Mouse (Mus musculus): ENCODE data around the gene Nme8.

Gene Nme8

DNA sequence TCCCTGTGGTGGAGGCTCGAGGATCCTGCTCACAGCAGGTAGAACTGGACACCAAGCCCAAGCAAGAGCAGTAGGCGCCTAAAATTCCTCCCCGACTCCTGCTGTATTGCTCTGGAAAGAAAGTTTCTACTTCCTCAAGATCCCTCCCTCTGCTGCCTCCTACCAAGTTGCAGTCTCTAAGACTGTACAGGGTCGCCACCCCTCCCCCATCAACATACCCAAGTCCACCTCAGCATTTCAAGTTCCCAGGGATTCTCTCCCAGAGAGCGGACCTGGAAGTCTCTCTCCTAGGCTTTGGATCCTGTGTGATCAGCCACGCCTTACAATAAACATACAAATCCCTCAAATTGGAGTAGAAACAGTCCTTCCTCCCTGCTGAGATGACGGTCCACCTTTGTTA, at the start of gene Nme8:
Nme8 (minus strand) TSS at position 5 of the 400 bp plus-strand sequence.
- no peak for DNase-seq (ENCODE audit: low spot score in 2 of 2)

DNA sequence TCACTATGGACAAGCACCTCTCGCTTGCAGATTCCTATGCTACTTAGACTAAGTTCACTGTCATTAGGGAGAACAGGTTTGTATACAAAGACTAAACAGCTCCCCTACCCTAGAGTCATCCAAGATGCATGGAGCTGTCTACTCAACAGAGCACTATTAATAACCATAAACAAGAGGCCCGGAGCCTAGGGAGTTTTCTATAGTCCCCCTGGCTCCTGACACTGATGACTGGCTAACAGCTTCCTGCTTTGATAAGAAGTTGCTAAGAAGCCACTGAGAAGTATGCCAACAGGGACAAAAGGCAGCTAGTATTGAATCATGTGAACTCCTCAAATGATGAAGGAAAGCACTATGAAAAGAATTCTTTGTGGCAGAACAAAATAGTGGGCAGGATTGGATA, 48.1 kb upstream of the Nme8 start:
- peak in 1 of 2 experiments; percentile 45 for DNase-seq (ENCODE audit: low spot score in 2 of 2)

DNA sequence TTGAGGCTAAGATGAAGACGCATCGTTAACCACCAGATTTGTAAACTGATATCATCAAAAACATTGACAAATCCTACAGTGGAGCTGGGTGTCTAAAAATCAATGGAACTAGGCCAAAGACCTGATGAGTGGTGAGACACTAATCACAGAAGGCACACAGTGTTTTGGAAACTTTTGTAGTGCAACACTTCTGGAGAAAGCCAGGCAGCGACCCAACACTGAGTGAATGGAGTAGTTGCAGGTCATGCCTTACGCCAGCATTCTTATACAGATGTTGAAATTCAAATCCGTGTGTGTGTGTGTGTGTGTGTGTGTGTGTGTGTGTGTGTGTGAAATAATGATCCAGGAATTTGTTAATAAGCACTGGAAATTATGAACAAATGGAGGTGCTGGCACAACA, 46.9 kb upstream of the Nme8 start:
- peak; percentile 23 to 31 for DNase-seq (ENCODE audit: low spot score in 2 of 2)

DNA sequence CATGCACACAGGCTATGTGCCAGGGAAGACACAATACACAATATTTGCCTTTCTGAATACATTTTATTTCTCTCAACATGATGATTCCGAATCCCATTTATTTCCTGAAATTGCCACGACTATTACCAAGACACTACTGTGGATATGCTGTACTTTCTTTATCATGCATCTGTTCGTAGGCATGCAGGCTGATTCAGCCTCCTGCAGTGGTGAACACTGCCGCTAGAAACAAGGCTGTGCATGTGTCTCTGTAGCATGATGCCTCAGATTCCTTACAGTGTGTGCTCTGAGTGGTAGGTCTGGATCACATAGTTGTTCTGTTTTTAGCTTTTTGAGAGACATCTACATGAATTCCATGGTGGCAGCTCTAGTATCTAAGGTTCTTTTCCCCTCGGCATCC, 37.0 kb upstream of the Nme8 start:
- no peak for DNase-seq (ENCODE audit: low spot score in 2 of 2)

DNA sequence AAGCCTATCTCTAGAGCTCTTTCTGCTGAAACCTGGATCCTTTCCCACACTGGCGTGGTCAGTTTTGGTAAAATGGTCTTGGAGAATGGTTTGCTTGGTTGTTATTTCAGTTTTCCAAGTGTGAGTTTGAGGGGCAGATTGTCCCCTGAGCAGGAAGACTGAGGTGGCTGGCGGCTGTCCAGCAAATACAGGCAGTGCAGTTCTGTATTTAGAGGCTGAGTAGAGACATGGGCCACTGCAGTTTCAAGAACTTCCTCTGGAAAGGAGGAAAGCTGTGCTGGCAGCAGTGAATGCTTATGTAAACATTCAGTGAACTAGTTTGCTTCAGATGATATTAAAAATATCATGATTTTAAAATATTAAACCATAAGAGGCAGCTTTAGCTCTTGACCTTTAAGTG, 33.2 kb upstream of the Nme8 start:
- peak in 1 of 2 experiments; percentile 19 for DNase-seq (ENCODE audit: low spot score in 2 of 2)

DNA sequence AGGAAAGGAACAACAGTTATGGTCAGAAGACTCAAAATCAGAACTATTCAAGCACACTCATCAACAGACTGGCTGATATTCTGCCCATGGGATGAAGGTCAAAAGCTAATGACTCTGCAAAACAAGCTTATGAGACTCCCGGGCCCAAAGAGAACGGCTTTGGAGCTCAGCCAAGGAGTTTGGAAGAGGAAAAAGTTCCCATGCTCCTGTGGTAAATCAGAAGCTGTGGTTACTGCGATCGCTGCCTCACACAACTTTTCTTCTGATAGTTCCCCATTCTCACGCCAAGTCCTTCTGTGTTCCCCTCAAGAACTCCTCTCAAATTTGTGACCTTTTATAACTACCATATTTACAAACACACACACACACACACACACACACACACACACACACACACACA, 21.4 kb upstream of the Nme8 start:
- DNase-seq (ENCODE audit: low spot score in 2 of 2) = peak; percentile 18 to 26

DNA sequence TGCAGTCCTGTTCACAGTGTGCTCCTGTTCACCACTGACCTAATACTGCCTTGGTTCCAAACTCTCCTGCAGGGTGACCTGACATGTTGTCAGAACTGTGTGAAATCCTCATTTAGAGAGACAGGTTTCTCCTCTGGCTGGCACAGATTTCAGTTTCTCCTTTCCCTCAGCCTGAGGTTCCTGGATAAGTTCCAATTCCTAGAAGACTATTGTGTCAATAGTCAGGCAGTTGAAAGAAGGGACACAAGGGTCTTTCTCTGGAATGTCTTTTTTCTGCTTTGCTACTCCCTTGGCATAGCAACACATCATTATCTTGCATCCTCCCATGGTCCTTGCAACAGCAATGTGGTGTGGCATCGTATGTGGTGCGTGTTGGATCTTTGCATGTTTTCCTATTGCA, 19.6 kb upstream of the Nme8 start:
- DNase-seq (ENCODE audit: low spot score in 2 of 2) = no peak

DNA sequence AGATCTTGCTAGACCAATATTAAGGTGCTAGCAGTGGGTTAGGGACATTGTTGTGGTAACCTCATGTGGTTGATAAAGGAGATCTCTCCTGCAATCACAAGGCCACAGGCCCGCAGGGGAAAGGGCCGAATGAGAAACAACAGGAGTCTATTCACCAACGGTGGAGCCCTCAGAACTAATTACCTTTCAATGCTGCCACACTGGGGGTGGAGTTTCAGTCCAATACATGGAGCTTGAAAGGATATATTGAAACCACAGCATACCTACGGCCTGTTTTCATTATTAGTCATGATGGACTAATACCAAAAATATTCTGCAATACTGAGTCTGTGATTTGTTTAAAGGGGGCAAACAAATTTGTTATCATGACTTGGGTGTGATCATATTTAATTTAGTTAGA, 6.2 kb upstream of the Nme8 start:
- no peak for DNase-seq (ENCODE audit: low spot score in 2 of 2)

DNA sequence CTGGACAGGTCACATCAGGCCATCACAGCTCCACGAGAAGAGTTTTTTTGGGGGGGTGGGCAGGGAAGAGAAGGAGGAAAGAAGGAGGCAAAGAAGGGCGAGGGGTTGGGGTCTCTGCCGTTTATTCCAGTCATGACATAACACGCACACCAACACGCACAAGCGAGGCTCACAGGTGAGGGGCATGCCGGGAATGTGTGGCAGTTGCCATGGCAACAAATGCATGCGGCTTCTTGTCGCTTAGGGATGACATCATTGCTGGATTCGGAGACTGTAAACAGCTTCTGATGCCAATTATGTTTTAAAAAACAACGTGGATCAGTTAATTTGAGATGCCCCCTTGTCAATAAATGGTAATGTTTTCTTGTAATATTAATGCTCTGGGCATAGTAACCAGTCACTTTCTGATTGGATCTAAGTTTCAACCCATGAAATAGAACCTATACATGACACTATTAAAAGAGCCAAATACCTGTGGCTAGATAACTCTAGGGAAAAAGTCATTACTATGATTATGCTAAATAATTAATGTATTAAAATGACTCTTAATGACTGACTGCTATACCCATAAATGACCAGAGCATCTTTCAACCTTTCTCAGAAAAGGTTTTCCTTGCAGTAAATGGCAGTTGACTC, 4.0 kb upstream of the Nme8 start:
- no peak for DNase-seq (ENCODE audit: low spot score in 2 of 2)

DNA sequence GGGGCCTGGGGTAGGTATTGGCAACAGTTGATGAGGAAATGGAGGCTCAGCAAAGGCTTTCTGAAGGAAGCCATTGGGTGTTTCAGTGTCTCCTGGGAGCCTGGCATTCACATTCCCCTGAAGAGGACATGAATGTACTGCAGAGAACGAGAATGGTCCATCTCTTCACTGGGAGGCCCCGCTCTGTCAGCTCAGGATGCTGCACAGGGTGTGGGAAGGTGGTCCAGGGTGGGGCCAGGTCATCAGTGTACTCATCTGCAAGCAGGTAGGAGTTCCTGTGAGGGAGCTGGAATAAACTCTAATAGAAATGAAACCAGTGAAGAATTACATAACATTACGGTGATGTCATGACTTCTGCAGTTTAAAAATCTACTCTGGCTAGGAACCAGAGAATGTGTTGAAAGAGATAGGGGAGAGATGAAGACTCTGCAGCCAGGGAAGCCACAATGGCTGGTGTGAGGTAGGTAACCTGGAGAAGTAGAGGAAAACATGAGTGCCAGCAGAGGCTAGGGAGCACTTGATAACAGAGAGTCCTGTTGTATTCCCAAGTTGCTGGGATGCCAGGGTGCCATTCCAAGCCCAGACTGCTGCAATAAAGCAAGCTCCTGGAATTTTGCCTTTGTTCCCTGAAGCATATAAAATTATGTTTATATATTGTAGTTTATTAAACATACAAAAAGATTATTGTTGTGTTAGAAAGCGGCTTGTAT, 3.3 kb upstream of the Nme8 start:
- peak; percentile 7 to 19 for DNase-seq (ENCODE audit: low spot score in 2 of 2)

DNA sequence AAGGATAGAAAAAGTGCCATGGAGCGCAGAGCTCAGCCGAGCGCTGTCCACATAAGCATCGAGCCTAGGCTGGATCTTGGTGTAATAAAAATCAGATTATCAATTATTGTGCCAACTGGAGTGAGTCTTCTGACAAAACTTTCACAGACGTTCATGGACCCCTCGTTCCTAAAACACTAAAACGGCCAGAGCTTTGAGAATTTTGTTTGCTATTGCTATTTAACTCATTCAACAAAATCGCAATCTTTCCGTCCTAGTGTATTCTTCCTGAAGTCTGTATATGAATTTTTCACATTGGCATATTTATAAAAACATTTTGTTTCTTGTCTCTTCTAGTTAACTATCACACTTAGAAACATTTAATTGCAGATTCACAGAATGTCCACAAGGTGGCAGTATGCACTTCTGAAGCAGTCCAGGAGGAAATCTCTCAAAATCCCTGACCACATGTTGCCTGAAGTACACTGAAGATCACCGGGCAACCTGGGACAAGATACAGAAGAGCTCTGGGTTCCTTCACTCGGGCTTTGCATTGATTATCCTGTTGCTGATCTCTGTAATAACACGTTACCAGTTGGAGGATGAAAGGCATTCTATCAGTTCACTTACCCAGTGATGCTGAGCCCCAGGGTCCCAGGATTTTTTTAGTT, 1.1 kb upstream of the Nme8 start:
- DNase-seq (ENCODE audit: low spot score in 2 of 2) = peak in 1 of 2 experiments; percentile 8

DNA sequence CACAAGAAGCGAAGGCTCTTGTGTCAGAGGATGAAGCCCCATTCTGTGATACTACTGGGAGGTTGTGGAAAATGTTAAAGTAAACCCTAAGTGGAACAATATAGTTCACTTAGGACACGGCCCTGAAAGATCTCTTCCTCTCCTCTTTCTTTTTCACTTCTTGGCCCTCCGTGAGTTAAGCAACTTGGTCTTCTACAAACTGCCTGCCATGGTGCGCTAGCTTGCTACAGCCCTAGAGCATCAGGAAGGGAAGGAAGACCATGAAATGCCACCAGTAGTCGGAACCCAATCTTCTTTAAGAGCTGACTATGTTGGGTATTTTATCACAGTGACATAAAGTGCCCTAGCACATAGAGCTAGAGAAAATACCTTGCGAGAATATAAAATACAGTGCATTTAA, 7.2 kb downstream of the Nme8 start:
- no peak for DNase-seq (ENCODE audit: low spot score in 2 of 2)

DNA sequence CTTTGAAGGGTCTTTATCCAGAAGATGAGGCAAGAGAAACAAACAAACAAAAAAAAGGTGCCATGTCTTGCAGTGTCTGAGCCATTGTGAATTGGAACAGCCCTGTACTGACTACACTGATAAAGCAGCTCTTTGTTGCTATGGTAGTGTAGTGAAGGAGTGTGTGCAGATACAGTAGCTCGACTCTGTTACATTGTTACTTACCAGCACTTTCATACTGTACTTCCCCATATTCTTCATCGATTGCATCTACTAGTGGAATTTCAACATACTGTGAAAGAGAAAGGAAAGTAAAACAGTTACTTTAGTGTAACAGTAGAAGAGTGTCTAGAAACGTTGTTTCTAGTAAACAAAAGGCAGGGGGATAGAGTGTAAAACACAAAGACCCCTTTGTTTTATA, 7.6 kb downstream of the Nme8 start:
- no peak for DNase-seq (ENCODE audit: low spot score in 2 of 2)

DNA sequence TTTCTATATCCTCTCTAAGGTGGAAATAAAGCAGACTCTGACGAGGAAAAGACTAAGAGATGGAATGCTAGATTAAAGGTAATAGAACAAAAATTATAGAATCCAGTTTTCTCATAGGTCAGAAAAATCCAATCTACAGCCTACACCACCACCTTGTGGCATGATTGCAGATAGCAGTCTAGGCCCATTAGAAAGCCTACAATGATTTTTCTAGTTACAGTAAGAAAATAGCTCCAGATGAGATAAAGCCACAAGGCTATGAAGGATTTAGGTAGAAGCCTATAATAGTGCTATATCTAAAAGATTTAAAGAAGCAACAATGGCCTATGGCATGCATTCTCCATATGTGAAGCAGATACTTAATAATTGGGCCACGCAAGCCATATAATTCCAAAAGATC, 13.6 kb downstream of the Nme8 start:
- peak in 1 of 2 experiments; percentile 4 for DNase-seq (ENCODE audit: low spot score in 2 of 2)

DNA sequence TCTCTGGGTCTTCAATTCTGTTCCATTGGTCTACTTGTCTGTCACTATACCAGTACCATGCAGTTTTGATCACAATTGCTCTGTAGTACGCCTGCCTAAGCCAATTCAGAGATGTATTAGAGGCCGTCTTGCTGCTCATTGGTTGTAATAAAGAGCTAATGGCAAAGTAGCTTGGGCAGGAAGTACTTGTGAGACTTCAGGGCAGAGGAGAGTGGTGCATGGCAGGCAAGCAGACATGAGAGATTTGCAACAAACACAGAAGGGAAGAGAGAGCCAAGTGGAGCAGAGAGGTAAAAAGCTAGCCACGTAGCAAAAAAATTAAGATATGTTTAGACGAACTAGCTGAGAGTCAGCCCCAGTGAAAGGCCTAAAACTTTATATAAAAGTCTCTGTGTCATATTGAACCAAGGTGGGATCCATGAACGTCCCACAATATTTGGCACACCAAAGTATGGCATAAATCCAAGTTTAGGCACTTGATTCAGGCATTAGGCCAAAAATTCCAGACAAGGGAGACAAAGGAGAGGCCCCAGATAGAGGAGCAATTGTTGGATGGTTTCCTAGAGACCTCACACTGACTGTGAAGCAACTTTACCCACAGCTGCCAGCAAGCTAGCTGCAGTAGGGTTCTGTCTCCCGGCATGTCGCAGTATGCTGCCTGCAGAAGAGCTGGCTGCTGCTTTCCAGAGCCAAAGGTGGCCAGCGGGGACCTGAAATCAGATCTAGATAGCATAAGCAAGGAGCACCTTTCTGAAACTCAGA, 14.5 kb downstream of the Nme8 start:
- DNase-seq (ENCODE audit: low spot score in 2 of 2) = peak; percentile 47 to 61

DNA sequence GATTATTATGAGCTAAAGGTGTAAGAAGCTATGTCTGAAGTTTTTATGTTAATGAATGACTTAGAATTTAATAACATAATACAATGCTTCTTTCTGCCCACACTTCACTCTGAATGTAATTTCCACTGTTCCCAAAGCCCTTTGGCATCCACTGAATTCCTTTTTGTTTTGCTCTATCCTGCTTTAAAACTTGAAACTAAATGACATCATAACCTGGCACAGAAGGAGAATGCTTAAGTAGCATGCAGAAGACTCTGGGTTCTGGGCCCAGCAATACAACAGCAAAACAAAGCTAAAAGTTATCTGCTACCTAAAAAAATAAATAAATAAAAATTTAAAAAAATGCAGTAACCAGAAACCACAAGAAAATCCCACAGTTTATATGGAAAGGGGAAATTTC, 23.0 kb downstream of the Nme8 start:
- DNase-seq (ENCODE audit: low spot score in 2 of 2) = no peak

DNA sequence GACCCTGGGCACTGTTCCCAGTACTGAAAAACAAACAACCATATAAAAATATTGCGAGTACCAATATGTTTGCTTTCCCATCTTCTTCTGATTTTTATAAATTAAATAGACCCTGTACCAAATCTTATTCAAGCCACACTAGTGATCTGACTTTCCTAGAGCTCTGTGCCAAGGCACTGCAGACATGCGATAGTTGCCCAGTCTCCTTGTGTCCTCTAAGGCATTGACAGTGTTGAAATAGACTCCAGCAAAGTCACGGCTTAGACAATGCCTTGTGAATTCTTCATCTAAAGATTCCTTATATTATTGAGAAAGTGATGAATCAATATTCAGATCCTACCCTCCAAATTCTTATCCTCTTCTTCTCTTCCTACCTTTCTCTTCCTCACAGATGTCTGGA, 23.6 kb downstream of the Nme8 start:
- DNase-seq (ENCODE audit: low spot score in 2 of 2) = no peak

DNA sequence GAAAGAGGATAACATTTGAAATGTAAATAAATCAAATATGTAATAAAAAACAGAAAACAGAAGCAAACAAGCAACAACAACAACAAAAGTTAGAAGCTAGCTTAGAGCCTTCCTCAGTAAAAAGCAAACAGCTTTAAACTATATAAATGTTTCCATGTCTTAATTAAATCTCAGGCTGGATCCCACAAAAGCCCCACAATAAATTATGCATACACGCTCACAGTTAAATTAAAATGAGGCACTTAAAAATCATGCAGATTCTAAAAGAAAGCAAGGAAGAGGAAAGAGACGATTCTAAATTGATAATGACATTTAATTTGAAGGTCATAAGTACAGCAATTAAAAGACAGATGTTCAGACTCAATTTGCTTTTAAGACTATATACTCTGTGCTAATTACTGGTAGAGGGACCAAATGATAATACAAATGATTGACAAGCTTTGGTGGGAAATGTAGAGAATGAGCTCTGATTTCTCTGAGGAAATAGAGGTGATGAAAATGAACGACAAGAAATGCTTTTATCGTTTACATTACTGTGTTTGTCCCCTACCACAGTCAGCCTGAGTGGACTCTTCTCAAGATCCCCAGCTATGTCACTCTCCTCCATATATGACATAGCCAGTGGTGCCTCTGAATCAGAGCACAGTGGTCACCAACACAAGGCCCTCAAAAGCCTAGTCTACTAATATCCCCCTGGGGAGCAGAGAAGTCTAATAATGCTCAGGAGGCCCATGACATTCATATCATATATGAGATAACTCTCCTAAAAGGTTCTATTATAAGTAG, 29.0 kb downstream of the Nme8 start:
- DNase-seq (ENCODE audit: low spot score in 2 of 2) = no peak

DNA sequence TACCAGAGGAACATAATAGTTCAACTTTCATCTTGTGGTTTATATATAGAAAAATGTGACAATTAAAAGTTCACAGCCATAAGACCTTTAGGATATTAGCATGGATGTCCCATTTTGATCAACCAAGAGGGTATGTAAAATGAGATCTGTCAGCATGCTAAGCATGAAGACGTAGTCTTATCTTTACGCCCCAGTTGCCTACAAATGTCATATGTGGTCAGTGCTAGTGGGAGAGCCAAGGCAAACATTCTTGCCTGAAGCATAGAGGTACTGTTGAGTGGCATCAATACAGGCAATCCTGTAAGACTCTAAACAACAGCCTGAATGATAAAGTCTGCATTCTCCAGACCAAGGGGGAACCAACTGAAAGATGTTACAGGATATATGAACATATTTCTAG, 45.2 kb downstream of the Nme8 start:
- no peak for DNase-seq (ENCODE audit: low spot score in 2 of 2)

DNA sequence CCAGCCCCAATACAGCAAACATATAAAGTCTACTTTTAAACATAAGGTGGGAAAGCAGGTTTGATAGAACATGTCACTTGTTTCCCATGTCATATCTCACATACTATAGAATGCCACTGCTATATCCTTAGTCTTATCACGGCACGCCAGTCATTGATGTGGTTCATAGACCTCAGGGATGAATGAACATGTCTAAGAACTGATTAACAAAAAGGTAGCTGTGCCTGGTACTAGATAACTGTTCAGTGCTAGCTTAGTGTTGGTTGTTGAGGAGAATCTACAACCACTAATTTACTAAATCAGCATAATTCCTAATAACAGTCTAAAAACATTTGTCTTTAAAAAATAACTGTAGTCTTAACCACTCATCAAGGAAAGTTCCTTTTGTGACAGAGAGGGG, 47.8 kb downstream of the Nme8 start:
- DNase-seq (ENCODE audit: low spot score in 2 of 2) = no peak

DNA sequence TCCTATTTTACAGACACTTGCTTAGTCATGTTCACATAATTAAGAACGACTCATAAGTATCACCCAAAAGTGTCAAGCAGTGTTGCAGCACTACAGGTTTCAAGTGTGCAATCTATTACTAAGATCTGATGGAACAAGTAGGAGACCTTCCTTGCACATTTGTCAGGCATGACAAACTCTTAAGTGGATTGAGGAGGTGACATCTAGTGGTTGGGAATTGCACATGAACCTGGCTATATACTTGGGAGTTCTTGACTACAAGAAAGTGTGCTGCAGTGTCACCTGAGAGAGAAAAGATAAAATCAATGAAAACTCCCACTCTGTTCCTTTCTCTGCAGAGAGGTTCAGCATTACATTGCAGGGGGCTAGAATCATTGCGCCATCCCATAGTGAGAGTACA, 53.4 kb downstream of the Nme8 start:
- no peak for DNase-seq (ENCODE audit: low spot score in 2 of 2)

DNA sequence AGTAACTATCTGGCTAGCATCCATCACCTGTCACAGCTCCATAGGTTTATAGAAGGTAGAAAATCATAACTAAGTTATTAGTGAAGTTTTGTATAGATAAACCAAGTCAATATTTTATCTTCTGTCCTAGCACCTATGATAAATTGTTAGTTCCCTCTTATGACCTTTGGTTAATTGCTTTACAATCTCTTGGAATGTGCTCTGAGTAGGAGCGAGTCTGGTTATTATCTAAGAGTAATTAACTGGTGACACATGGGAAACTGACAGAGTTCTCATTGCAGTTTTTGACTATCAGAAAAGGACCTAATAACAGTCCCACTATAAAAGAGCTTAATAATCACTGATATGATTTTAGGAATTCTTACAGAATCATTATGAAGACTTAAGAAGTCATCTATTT, 54.1 kb downstream of the Nme8 start:
- DNase-seq (ENCODE audit: low spot score in 2 of 2) = no peak

Measured in heart, adult 9 months (tissue).